Mouse (Mus musculus) MEL-GATA-1-ER (cell line): Measurements from ENCODE around the gene AC153137.1.
"Not testable (repeated sequence)": the region's sequence is repeated elsewhere in the genome, so short reads cannot be mapped to it uniquely, and the experiment has no call there.

Experiments used
- DNase-seq: peaks from one replicate; pipeline ENCODE4 v3.0.0-alpha.2; 2012; ENCODE audit warnings: low read depth; ENCODE audit errors: extremely low read depth

The AC153137.1 gene

DNA sequence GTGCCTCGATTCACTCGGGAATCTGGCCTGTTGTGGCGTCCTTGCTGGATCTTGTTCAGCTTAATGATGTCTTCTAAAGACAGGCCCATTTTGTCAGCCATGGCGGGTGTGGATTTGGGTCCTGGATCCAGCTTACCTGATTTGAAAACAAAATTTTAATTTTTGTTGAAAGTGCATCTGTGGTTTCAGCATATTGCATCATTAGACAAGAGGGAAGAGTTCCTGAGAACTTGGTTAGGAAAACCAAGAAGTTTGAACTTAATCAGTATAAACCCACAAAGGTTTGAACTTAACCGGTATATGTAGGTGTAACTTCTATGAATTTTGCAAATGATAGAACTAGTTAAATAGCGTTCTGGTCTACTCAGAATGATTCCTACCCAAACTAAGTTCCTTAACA is at the start of gene AC153137.1:
TSS of gene AC153137.1 (minus strand) at position 101 of the 400 bp plus-strand sequence.
- not testable (repeated sequence) for DNase-seq

DNA sequence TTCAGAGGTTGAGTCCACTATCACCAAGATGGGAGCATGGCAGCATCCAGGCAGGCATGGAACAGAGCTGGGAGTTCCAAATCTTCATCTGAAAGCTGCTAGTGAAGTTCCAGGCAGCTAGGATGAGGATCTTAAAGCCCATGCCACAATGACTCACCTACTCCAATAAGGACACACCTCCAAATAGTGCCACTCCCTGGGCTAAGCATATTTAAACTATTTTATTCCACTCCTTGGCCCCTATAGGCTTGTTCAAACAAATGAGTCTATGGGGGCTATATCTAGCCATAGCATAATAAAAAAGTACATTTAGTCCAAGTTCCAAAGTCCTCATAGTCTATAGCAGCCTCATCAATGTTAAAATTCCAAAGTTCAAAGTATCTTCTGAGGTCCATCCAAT is 45.4 kb upstream of the AC153137.1 start:
- DNase-seq = no peak

DNA sequence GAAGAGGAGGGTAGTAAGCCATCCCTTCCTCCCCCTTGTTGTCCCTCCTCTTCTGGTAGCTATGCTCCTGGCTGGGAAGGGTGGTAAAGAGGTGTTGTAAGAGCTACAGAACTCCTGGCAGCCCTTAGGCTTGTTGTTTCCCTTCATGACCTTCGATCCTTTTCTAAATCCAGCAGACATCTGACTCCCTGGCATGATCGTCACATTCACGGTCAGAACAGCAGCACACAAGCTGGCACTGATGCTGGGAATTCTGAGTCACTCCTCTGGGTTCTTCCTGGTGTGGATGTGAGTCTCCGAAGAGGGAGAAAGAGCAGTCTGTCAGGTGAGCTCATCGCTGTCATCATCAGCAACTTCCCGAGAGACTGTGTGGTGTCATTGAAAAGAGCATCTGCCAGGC is 41.5 kb upstream of the AC153137.1 start:
- no peak for DNase-seq

DNA sequence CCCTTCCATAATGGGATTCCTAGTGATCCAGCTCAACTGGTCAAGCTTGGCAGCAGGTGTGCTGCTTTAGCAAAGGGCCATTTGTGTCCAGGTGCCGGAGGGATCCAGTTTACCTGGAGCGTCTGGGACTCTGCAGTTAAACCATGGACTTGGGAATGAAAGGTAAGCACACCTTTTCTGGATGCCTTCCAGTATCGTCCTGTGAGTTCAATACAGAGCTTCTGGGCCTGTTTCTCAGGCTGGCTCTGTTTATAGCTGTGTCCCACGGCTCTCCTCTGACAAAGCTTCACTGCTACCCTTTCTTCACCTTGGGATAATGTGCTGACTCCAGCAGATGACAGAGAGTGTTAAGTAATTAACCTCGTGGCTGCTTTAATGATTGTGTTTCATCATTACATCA is 39.6 kb upstream of the AC153137.1 start:
- no peak for DNase-seq

DNA sequence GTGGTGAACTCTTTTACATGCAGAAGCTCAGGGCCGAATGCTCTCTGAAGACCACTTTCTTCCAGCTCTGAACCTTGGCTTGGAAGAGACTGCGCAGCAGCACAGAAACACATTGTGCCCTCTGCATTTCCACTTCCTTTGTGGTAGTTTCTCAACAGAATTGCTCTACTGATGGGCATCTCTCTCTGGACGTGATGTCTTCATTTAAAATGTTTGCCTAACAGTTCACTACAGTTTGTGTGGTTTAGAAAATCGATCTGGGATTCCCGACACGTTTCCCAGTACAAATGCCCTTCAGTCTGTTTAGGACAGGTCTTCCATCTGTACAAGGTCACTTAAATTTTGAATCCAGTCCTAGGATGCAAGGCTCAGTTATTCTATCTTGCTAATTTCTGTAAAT is 38.3 kb upstream of the AC153137.1 start:
- no peak for DNase-seq

DNA sequence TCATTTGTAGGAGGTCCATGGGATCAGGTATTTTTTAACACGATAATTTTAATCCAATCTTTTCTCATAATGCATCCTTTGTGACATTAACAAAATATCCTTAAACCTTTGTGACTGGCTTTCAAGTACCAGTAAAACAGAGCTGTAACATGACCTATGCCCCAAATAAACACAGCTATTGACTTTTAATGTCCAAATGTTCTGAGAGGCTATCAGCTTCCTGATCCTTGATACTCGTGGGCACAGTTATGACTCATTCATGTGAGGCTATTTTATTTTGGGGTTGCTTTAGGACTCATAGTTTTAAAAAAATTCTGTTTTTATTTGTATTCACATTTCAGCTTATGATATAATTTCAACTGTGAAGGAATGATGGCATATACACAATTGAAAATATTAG is 37.5 kb upstream of the AC153137.1 start:
- no peak for DNase-seq

DNA sequence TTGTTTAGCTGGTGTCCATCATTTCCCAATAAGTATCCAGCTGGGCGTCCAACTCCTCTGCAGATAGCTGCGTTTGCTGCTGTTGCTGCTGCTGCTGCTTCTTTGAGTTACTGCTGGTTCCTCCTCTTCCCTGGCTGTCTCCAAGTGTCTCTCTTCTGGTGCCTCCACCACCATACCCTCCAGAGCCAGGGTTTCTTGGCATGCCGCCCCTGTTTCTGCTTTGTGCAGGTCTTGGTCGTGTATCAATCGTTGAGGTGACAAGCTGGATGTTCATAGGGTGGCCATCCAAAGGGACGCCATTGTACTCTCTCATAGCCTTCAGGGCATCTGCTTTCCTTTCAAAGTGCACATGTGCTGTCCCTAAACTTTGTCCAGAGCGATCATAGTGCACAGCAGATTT is 529 bp downstream of the AC153137.1 start:
- not testable (repeated sequence) for DNase-seq

DNA sequence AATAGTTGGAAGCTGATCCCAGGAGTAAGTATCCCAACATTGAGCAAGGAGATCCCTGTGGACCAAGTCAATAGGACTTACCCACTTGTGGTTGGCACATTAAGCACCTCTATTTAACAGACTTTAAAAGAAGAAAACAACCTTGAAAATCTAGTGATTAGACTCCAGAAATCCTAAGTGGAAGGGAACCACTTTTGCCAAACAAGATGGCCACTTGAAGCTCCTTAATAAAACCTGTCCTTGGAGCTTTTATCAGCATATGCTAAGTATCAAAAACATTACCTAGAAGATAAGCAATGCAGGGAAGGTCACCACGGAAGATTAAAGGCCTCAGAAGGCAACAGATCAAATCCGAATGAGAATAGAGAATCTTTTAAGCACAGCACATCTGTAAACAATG is 26.0 kb downstream of the AC153137.1 start:
- DNase-seq = no peak

DNA sequence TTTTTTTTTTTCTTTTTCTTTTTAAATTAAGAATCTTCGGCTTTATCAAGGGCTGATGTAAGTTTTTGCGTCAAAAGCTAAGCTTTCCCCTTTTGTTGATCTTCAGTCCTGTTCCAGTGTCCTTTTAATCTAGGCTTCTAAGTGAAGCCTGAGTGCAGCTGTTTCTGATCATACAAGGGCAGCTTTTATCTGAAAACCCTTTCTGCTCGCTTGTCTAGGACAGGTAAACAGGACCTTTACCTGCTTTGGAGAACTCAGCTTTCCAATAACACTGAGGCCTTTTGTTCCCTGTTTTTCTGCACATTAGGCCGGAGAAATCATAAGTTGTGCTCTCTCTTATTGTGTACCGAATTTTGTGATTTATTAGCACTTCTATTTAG is 27.3 kb downstream of the AC153137.1 start:
- no peak for DNase-seq

DNA sequence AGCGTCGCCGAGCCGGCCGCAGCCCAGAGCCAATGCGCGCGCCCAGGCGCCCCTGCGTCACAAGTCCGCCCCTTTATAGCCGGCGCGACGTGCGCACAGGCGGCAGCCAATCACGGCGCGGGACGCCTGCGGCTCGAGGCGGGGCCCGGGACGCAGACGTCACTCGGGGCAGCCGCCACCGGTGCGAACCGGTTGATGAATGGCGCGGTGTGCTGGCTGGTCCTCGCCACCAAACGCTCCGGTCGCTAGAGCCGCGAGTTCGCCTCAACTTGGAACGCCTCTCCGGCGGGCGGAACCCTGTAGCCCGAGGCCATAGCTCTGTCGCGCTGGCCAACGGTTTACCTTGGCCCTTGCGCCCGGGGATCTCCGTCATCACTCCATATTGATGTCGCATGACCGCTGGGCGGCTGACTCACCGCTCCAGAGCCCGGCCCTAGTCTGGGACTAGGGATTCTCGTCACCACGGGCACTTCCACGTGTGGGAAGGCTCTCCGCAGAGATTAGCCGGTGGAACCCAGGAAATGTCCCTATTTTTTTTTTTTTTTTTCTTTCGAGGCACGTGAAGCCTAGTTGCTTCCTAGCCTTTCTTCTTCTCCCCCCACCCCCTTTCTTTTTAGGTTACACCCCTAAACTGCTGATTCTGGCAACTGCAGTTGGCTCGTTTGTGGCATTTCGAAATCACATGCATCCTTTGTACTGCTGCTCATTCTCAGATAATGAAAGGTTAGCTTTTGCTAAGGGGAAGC is 27.9 kb downstream of the AC153137.1 start:
- peak; percentile 75 for DNase-seq

DNA sequence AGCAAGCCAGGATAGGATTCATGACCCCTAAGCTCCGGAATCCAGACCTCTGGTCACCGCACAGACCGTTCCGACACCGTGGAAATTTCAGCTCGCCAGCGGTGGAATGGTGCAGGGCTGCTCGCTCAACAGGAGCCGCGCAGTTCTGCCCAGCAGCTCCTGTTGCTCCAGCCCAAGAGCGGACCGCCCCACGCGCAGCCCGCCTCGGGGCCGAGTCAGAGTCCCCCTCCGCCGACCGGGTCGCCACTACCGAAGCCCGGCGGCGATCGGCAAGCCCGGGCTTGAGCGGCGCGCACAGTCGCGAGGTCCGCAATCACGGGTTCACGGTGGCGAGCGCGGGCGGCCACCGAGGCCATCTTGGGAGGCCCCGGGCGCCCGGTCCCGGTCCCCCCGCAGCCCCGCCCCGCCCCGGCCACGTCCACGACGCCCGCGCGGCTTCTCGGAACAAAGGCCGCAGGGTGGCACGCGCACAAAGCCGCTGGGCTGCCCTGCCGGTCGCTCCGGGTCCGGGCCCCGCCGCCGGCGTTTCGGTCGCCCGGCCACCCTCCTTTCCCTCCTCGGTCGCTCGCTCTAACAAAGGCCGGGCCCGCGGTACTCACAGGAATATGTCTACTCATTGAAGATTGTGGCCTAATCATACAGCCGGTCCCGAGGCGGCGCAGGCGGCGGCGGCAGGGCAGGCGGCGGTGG is 28.7 kb downstream of the AC153137.1 start:
- DNase-seq = no peak

DNA sequence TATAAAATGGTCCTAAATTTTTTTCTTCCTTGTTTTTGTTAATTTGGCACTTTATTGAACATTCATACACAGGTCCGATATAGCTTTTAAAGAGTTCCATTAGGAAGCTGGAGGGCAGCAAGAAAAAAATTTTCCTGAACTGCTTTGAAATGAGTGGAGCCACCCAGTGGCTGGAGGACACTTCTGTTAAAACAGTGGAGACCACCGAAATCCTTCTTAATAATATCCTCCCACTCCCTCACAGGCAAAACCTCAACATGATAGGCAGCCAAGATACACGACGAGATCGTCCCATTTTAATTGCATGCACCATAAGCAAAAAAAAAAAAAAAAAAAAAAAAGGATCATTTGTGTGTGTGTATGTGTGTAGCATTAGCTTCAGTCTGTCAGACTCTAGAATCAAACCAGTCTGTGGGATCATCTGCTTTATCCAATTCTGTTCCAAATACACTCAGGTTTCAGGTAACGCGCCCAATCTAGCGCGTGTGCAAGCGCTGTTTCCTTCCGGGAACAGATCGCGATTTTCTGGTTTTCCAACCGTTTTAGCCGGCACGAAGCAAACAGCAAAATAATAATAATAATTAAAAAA is 29.3 kb downstream of the AC153137.1 start:
- peak; percentile 63 for DNase-seq

DNA sequence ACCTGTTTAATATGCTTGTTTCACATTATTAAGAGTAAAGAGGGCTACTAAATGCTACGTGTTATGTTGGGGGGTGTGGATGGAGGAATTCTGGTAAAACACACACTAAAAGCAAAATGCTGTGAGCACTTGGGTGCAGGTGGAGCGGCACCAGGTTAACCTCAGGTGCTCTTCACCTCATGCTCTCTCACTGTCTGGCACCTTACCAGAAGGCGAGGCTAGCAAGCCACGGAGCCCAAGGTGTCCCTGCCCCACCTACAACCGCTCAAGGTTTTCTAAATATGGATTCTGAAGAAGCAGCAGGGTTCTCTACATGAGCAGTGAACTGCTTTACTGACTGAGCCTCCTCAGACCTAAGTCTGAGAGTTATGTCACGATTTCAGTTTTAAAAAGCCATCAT is 32.6 kb downstream of the AC153137.1 start:
- no peak for DNase-seq

DNA sequence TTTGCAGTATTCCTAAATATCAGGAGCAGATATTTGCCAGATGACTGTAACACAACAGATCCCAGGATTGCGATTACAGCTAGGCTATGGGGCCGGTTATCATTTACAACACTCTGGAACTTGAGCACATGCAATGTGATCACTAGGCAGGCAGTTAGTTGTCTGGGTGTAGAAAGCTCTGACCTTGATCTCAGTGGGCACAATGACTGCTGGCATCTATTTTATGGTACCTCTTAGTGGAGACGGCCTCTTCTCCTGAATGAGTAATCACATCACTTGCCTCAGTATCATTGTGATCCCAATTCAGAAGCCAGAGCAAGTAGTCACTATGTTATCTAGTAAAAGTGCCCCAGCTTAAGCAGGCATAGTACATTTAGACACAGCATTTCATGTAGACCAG is 37.2 kb downstream of the AC153137.1 start:
- DNase-seq = no peak

DNA sequence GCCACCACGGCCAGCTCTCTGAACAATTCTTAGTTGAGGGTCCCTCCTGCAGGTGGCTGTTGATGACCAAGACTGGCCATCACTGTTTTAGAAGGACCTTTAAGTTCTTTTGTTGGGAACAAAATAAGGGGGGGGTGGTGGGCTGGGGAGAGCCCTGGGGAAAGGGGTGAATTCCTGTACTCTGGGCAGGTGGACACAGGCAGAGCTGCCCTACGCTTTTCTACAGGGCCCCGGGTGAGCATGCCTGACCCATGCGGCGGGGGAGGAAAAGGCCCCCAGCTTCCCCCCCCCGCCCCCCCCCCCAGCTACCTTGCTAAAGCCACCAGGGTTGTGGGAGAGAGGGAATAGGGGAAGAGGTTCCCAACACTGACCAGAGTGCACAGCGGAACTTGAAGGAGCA is 39.4 kb downstream of the AC153137.1 start:
- no peak for DNase-seq

DNA sequence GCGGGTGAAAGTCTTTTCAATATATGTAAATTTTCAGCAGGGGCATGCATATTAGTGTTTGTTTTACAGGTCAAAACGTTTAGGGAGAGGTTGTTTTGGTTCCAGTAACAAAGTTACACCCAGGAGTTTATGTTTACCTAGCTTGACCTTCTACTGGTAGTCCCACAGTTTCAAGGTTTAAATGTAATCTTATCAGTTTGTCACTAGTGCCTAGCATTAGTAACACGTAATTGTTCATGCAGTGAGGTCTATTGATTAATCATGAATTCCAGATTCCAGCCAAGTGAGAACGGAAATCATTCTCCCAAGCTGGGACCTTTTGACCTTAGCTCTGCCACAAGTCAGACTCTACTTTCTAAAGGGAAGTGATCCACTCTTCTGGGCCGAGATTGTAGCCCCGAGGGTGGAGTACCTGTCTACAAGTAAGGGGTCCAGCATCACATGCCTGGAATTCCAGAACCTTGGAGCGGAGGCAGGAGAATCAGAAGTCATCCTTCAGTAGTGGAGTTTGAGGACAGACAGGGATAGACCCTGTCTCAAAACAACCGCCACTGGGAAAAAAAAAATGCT is 40.3 kb downstream of the AC153137.1 start:
- DNase-seq = no peak

DNA sequence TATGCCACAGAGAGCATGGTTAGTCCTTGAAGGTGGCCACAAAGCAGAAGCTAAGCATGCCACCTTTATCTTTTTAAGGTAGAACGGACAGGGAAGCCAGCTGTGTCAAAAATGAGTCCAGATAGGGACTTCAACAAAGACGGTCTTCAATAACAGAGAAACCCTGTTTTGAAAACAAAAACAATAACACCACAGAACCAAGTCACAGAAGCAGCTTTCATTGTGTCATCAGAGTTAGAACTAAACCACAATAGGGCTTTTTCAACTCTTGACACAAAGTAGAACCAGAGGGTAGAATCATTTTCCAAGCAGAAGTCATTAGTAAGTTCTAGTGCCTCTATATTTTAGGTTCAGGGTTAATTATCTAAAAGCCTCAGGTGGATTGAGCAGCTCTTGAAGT is 41.3 kb downstream of the AC153137.1 start:
- no peak for DNase-seq

DNA sequence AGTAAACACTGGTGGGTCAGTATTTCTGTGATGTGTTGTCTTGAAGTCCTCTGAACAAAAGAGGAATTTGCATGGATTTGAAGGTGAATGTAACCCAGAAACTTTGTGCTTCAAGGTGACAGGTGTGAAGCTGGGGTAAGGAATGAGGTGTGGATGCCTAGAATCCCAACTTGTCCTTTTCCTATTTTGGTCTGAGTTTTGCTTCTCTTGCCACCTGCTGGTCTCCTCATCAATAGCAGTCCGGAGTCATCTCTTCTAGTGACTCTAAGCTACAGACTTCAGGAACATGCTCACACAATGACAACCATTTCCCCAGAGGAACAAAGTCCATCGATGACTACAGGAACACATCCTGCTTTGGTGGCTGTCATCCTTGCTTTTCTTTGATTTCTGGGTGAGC is 46.9 kb downstream of the AC153137.1 start:
- DNase-seq = no peak

DNA sequence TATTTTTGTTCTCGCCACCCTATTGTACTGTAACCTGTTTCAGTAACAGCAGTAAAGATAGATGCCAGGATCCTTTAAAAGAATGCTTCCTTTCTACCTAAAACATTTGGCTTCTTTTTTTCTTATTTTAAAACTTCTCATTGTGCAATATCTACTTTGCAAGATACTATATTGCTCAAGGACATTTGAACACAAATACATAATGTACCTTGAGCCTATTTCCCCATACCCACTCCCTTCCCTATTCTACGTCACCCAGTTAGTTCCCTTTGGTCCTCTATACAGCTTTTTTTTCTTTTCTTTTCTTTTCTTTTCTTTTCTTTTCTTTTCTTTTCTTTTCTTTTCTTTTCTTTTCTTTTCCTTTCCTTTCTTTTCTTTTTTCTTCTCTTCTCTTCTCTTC is 47.6 kb downstream of the AC153137.1 start:
- no peak for DNase-seq
